8 mouse cellular contexts compared by ENCODE assay signal in the genomic region with DNA sequence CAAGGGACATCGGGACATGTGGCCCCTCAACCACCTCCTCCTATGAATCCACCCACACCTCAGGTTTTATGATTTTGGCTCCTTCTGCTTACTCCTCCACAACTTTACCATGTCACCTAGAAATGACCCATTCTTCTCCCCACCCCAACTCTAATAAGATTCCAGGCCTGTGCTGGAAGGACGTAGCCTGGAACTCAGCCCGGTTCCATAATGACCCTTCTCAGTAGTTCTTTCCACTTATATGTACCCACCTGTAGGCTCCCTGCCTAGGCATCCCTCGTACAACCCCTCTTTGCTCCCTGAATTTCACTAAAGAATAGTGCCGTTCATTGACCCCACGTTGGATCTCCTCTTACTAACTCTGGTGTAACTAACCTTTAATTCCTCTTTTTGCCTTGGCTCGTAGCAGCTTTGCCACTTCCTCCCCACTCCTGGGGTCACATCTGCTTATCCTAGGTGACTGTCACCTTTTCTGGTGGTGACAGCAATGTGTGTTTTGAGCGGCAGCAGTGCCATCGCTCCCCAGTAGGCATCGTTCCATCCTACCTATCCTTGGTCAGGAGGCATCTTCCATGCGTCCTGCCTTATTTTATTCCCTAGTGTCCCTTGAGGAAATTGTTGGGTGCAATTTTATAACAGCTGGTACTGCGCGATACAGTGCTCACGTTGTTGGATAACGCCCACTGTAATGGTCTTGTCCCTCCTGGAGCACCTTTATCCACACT. TPM values are rescaled to one million over a fixed set of nuclear protein-coding genes. Genes with fewer than 3 reads are reported as not detected.
DNase-seq lines count a peak whose midpoint lies in the region; ATAC-seq and TF ChIP-seq lines count a peak whose summit lies in the region.

No protein-coding gene starts in this region.

- H3K4me3 ChIP-seq in liver, adult 2 months (ENCODE audit: insufficient read depth, low read depth, low read length): peak overlapping the region; percentile 67
- peak overlapping the region; percentile 99 for H3K4me3 ChIP-seq in embryonic facial prominence, embryonic 11.5 days (ENCODE audit: low read depth, low read length)
- peak overlapping the region; percentile 80 for H3K4me3 ChIP-seq in midbrain, embryonic 12.5 days

- TF ChIP-seq CTCF in liver, adult 2 months (IDR thresholded peaks at IDR 0.05; ENCODE audit: low read depth, low read length): no peak

- peaks cover 7% of the 10 kb centered on the region for H3K4me1 ChIP-seq in liver, adult 2 months (ENCODE audit: control insufficient read depth, insufficient read depth, low read length)
- peaks cover 3% of the 10 kb centered on the region; the same call in 1 of the 2 replicates for H3K4me1 ChIP-seq in embryonic facial prominence, embryonic 11.5 days (ENCODE audit: control insufficient read depth, insufficient read depth, low read length)
- peaks cover 30% of the 10 kb centered on the region for H3K4me1 ChIP-seq in midbrain, embryonic 12.5 days

- TF ChIP-seq POLR2A in liver, adult 2 months (IDR thresholded peaks at IDR 0.05; ENCODE audit: extremely low read depth, insufficient read depth, low read length): no peak

- peak overlapping the region; percentile 75 for H3K9ac ChIP-seq in liver, adult 2 months (ENCODE audit: low read depth, low read length)
- peak overlapping the region; percentile 99 for H3K9ac ChIP-seq in embryonic facial prominence, embryonic 11.5 days (replicated peaks; ENCODE audit: low read length)
- peak overlapping the region; percentile 98 for H3K9ac ChIP-seq in midbrain, embryonic 12.5 days (replicated peaks)

- no peaks in the 10 kb centered on the region for H3K27me3 ChIP-seq in liver, adult 2 months (ENCODE audit: control insufficient read depth, insufficient read depth, low read length)
- no peaks in the 10 kb centered on the region for H3K27me3 ChIP-seq in embryonic facial prominence, embryonic 11.5 days (ENCODE audit: control insufficient read depth, insufficient read depth, low read length)
- no peaks in the 10 kb centered on the region for H3K27me3 ChIP-seq in midbrain, embryonic 12.5 days

- WGBS in liver, adult 2 months: 24% methylated on average over 15 of the region's 15 CpGs
- WGBS in embryonic facial prominence, embryonic 11.5 days: 51% methylated on average over 15 of the region's 15 CpGs
- WGBS in midbrain, embryonic 12.5 days: 52% methylated on average over 15 of the region's 15 CpGs

- H3K79me2 ChIP-seq in liver, adult 2 months (ENCODE audit: control insufficient read depth, insufficient read depth, low read length): peaks cover 6% of the 10 kb centered on the region; the same call in 1 of the 2 replicates

- no peaks in the 10 kb centered on the region for H3K9me3 ChIP-seq in embryonic facial prominence, embryonic 11.5 days (replicated peaks; ENCODE audit: control insufficient read depth, low read length)
- no peaks in the 10 kb centered on the region for H3K9me3 ChIP-seq in midbrain, embryonic 12.5 days

- H3K36me3 ChIP-seq in liver, adult 2 months (ENCODE audit: control insufficient read depth, insufficient read depth, low read length): peaks cover 24% of the 10 kb centered on the region
- peaks cover 6% of the 10 kb centered on the region for H3K36me3 ChIP-seq in embryonic facial prominence, embryonic 11.5 days (replicated peaks; ENCODE audit: control insufficient read depth, insufficient read depth, low read depth, low read length)
- H3K36me3 ChIP-seq in midbrain, embryonic 12.5 days: peaks cover 41% of the 10 kb centered on the region

- no peak overlapping the region for H3K27ac ChIP-seq in liver, adult 2 months (replicated peaks; ENCODE audit: insufficient read depth, low read depth, low read length)
- H3K27ac ChIP-seq in embryonic facial prominence, embryonic 11.5 days (replicated peaks; ENCODE audit: low read depth, low read length): peak overlapping the region; percentile 93; the same call in 1 of the 2 replicates
- H3K27ac ChIP-seq in midbrain, embryonic 12.5 days (replicated peaks): peak overlapping the region; percentile 96

- peak; percentile 23 for DNase-seq in liver, adult 2 months (ENCODE audit: extremely low read depth, low read depth, low spot score)
- DNase-seq in liver: no peak
- no peak for DNase-seq in embryonic facial prominence, embryonic 11.5 days (ENCODE audit: low spot score)
- peak; percentile 55 for DNase-seq in induced T-regulatory cell, adult 2 months (ENCODE audit: low read depth)
- DNase-seq in c-Kit-positive CD71-positive TER-119-positive erythroid progenitor cells, embryonic 14.5 days (ENCODE audit: low spot score): no peak
- no peak for DNase-seq in spleen, adult 12 weeks (ENCODE audit: low spot score)
- DNase-seq in right cerebral cortex, adult 2 months (ENCODE audit: low spot score in 2 of 2): no peak

- H3K4me2 ChIP-seq in embryonic facial prominence, embryonic 11.5 days (ENCODE audit: low read depth, low read length): peak overlapping the region; percentile 89
- H3K4me2 ChIP-seq in midbrain, embryonic 12.5 days (replicated peaks): peak overlapping the region; percentile 87

- no peak for ATAC-seq in embryonic facial prominence, embryonic 11.5 days (replicated peaks; ENCODE audit: insufficient number of reproducible peaks, low FRiP score, low TSS enrichment, low read depth)
- no peak for ATAC-seq in midbrain, embryonic 12.5 days (ENCODE audit: low FRiP score, low read depth)

RNA-seq across cellular contexts. Expression of gene Ube2q1, which starts 1.0 kb away (rescaled TPM):
- 12.5 and 16.6 TPM in 2 replicates for total RNA-seq in liver, adult 2 months (2014; rRNA removed)
- 9.1 and 10.0 TPM in 2 replicates for polyA plus RNA-seq in liver, adult 2 months (2012; rRNA removed)
- polyA plus RNA-seq in embryonic facial prominence, embryonic 11.5 days (2014; fragmentation: Nextera tagmentation; extraction: Ambion mirVana): 21.7 and 24.0 TPM in 2 replicates
- polyA plus RNA-seq in midbrain, embryonic 12.5 days (2016; fragmentation: Nextera tagmentation; extraction: Ambion mirVana): 18.5 and 21.6 TPM in 2 replicates

RNA-seq across cellular contexts. Expression of gene Chrnb2, which starts 10.0 kb away (rescaled TPM):
- 0.28 and 0.54 TPM in 2 replicates for total RNA-seq in liver, adult 2 months (2014; rRNA removed)
- 0.42 and 0.68 TPM in 2 replicates for polyA plus RNA-seq in liver, adult 2 months (2012; rRNA removed)
- polyA plus RNA-seq in embryonic facial prominence, embryonic 11.5 days (2014; fragmentation: Nextera tagmentation; extraction: Ambion mirVana): 2.9 and 3.7 TPM in 2 replicates
- 24.7 and 26.2 TPM in 2 replicates for polyA plus RNA-seq in midbrain, embryonic 12.5 days (2016; fragmentation: Nextera tagmentation; extraction: Ambion mirVana)

RNA-seq across cellular contexts. Expression of gene She, which starts 56.8 kb away (rescaled TPM):
- 2.3 and 2.5 TPM in 2 replicates for total RNA-seq in liver, adult 2 months (2014; rRNA removed)
- polyA plus RNA-seq in liver, adult 2 months (2012; rRNA removed): 0.78 TPM in 2 replicates
- polyA plus RNA-seq in embryonic facial prominence, embryonic 11.5 days (2014; fragmentation: Nextera tagmentation; extraction: Ambion mirVana): 2.7 and 3.2 TPM in 2 replicates
- polyA plus RNA-seq in midbrain, embryonic 12.5 days (2016; fragmentation: Nextera tagmentation; extraction: Ambion mirVana): 2.5 and 2.6 TPM in 2 replicates

RNA-seq across cellular contexts. Expression of gene Adar, which starts 59.6 kb away (rescaled TPM):
- 10.3 and 12.6 TPM in 2 replicates for total RNA-seq in liver, adult 2 months (2014; rRNA removed)
- polyA plus RNA-seq in liver, adult 2 months (2012; rRNA removed): 9.4 and 14.4 TPM in 2 replicates
- polyA plus RNA-seq in embryonic facial prominence, embryonic 11.5 days (2014; fragmentation: Nextera tagmentation; extraction: Ambion mirVana): 14.9 and 15.1 TPM in 2 replicates
- polyA plus RNA-seq in midbrain, embryonic 12.5 days (2016; fragmentation: Nextera tagmentation; extraction: Ambion mirVana): 23.0 and 24.0 TPM in 2 replicates

Comparison
In these comparisons a context has a peak if more than half of its experiments do, and no peak if none do; other contexts are left out.
1. DNase-seq: peak in liver, adult 2 months (single experiment) and induced T-regulatory cell, adult 2 months (single experiment); none in liver (single experiment), embryonic facial prominence, embryonic 11.5 days (single experiment), c-Kit-positive CD71-positive TER-119-positive erythroid progenitor cells, embryonic 14.5 days (single experiment), spleen, adult 12 weeks (single experiment) and right cerebral cortex, adult 2 months (0 of 2).
2. Peak in every context shown above with its lines, with median percentiles within 50 percentile points of each other: H3K4me3 ChIP-seq and H3K9ac ChIP-seq.